Mouse (Mus musculus) small intestine, adult 2 months (tissue): ENCODE measurements at regions not wholly inside any gene's neighbourhood (a gene's known extent, or its start where the extent isn't known, plus 50 kb on each side); places are given as distances from the start of the nearest gene placed in this dataset.

Source experiments
- H3K27ac ChIP-seq: fragments of 200-500 bp; 2 replicates; pipeline ENCODE4 v1.5.1; 2012; ENCODE audit warnings: low read depth, low read length, control low read depth, inconsistent platforms; ENCODE audit not compliant: insufficient read depth
- H3K27me3 ChIP-seq: fragments of 200-500 bp; 2 replicates; pipeline ENCODE4 v1.6.1; 2012; ENCODE audit warnings: mild to moderate bottlenecking, moderate library complexity, low read length, inconsistent platforms; ENCODE audit not compliant: control insufficient read depth, insufficient read depth
- H3K36me3 ChIP-seq: fragments of 200-500 bp; 2 replicates; pipeline ENCODE4 v1.6.1; 2012; ENCODE audit warnings: mild to moderate bottlenecking, low read length, control low read depth, inconsistent platforms; ENCODE audit not compliant: control insufficient read depth, insufficient read depth
- H3K4me1 ChIP-seq: fragments of 200-500 bp; 2 replicates; pipeline ENCODE4 v1.6.1; 2012; ENCODE audit warnings: low read length, inconsistent platforms, mixed read lengths; ENCODE audit not compliant: control insufficient read depth, insufficient read depth, insufficient read length
- H3K4me3 ChIP-seq: fragments of 200-500 bp; 2 replicates; pipeline ENCODE4 v1.5.1; 2012; ENCODE audit warnings: low read depth, mild to moderate bottlenecking, control low read depth, inconsistent platforms, low read length, moderate library complexity
- CTCF ChIP-seq: fragments of 200-500 bp; IDR thresholded peaks from 2 replicates; pipeline ENCODE4 v1.5.1; 2012; ENCODE audit warnings: low read depth, mild to moderate bottlenecking, control low read depth, inconsistent platforms, low read length, moderate library complexity, mixed read lengths; ENCODE audit not compliant: insufficient replicate concordance, insufficient read length; ENCODE audit errors: extremely low read depth
- POLR2A ChIP-seq: fragments of 200-500 bp; IDR thresholded peaks from 2 replicates; pipeline ENCODE4 v1.6.1; 2012; ENCODE audit warnings: low read depth, mild to moderate bottlenecking, control low read depth, inconsistent platforms, low read length, moderate library complexity
- WGBS: fragments of 180-500 bp; shearing (Covaris S2); methylation state at CpG from one replicate; pipeline ENCODE4 v1.1.7; 2018; 5-methylcytosine and 5-hydroxymethylcytosine counted together

GRCm38 (mm10) chr6:100433534-100433867 is 146.2 kb upstream of the Rybp start:
- H3K36me3 ChIP-seq, result no peaks in the 10 kb centered on the region
- TF ChIP-seq POLR2A, result no peak
- TF ChIP-seq CTCF, result no peak
- H3K27ac ChIP-seq, result no peak overlapping the region
- H3K4me3 ChIP-seq, result no peak overlapping the region
- WGBS, result 91% methylated on average over 9 of the region's 9 CpGs
- H3K4me1 ChIP-seq, result no peaks in the 10 kb centered on the region
- H3K27me3 ChIP-seq, result no peaks in the 10 kb centered on the region

GRCm38 (mm10) chr6:100432688-100433533 is 145.6 kb upstream of the Rybp start:
- Histone ChIP-seq H3K27ac (no peak overlapping the region), H3K27me3 (no peaks in the 10 kb centered on the region), H3K36me3 (no peaks in the 10 kb centered on the region), H3K4me3 (no peak overlapping the region), H3K4me1 (no peaks in the 10 kb centered on the region)
- TF ChIP-seq CTCF, result no peak
- no peak for TF ChIP-seq POLR2A
- WGBS, result 74% methylated on average over 17 of the region's 17 CpGs

GRCm38 (mm10) chr6:100430286-100430685 is 143.0 kb upstream of the Rybp start:
- H3K27me3 ChIP-seq, result no peaks in the 10 kb centered on the region
- H3K4me1 ChIP-seq, result no peaks in the 10 kb centered on the region
- no peak overlapping the region for H3K27ac ChIP-seq
- H3K4me3 ChIP-seq, result no peak overlapping the region
- no peak for TF ChIP-seq CTCF
- TF ChIP-seq POLR2A, result no peak
- no peaks in the 10 kb centered on the region for H3K36me3 ChIP-seq
- 91% methylated on average over 4 of the region's 4 CpGs for WGBS

GRCm38 (mm10) chr6:100429511-100429910 is 142.2 kb upstream of the Rybp start:
- no peaks in the 10 kb centered on the region for H3K27me3 ChIP-seq
- H3K36me3 ChIP-seq, result no peaks in the 10 kb centered on the region
- TF ChIP-seq CTCF (no peak), POLR2A (no peak)
- H3K27ac ChIP-seq, result no peak overlapping the region
- H3K4me1 ChIP-seq, result no peaks in the 10 kb centered on the region
- H3K4me3 ChIP-seq, result no peak overlapping the region
- 84% methylated on average over 6 of the region's 6 CpGs for WGBS

- no peaks in the 10 kb centered on the region for H3K36me3 ChIP-seq
- H3K4me3 ChIP-seq, result no peak overlapping the region
- H3K4me1 ChIP-seq, result no peaks in the 10 kb centered on the region
- WGBS, result 77% methylated on average over 6 of the region's 6 CpGs
- H3K27ac ChIP-seq, result no peak overlapping the region
- H3K27me3 ChIP-seq, result no peaks in the 10 kb centered on the region
- TF ChIP-seq CTCF (no peak), POLR2A (no peak)
Observed at GRCm38 (mm10) chr6:100428759-100429158, 141.5 kb upstream of the Rybp start.

GRCm38 (mm10) chr6:100425551-100425950 is 138.3 kb upstream of the Rybp start:
- Histone ChIP-seq H3K27ac (no peak overlapping the region), H3K36me3 (no peaks in the 10 kb centered on the region), H3K4me3 (no peak overlapping the region), H3K4me1 (no peaks in the 10 kb centered on the region), H3K27me3 (no peaks in the 10 kb centered on the region)
- WGBS, result 36% methylated on average over 1 of the region's 1 CpGs
- TF ChIP-seq CTCF, result no peak
- no peak for TF ChIP-seq POLR2A

- Histone ChIP-seq H3K27ac (no peak overlapping the region), H3K4me1 (no peaks in the 10 kb centered on the region), H3K4me3 (no peak overlapping the region), H3K27me3 (no peaks in the 10 kb centered on the region), H3K36me3 (no peaks in the 10 kb centered on the region)
- TF ChIP-seq CTCF (no peak), POLR2A (no peak)
- WGBS, result 51% methylated on average over 12 of the region's 12 CpGs
Observed at GRCm38 (mm10) chr6:100424788-100425403, 137.6 kb upstream of the Rybp start.

GRCm38 (mm10) chr6:100424181-100424580 is 136.9 kb upstream of the Rybp start:
- no peak for TF ChIP-seq CTCF
- no peak for TF ChIP-seq POLR2A
- no peak overlapping the region for H3K4me3 ChIP-seq
- H3K36me3 ChIP-seq, result no peaks in the 10 kb centered on the region
- H3K4me1 ChIP-seq, result no peaks in the 10 kb centered on the region
- no peaks in the 10 kb centered on the region for H3K27me3 ChIP-seq
- 93% methylated on average over 6 of the region's 6 CpGs for WGBS
- H3K27ac ChIP-seq, result no peak overlapping the region
